Mouse (Mus musculus): ENCODE results near the gene Ak7. TPM values are rescaled to one million over a fixed set of nuclear protein-coding genes. Genes with fewer than 3 reads are reported as not detected.

The Ak7 gene
- polyA plus RNA-seq, 1 experiment from 2014 or later = 0.30 TPM

- Histone ChIP-seq H3K27me3 (ENCODE audit: control insufficient read depth, insufficient read depth, low read length) (no peaks in the 10 kb centered on the region), H3K36me3 (ENCODE audit: control insufficient read depth, insufficient read depth, low read length) (peaks cover 3% of the 10 kb centered on the region; the same call in 1 of the 2 replicates), H3K9me3 (ENCODE audit: control insufficient read depth, low read depth, low read length) (no peaks in the 10 kb centered on the region), H3K4me3 (ENCODE audit: low read depth, low read length) (no peak overlapping the region), H3K4me1 (ENCODE audit: control insufficient read depth, insufficient read depth, low read length) (peaks cover 15% of the 10 kb centered on the region; the same call in 1 of the 2 replicates), H3K9ac (replicated peaks; ENCODE audit: low read depth, low read length) (no peak overlapping the region), H3K27ac (ENCODE audit: low read length) (no peak overlapping the region), H3K4me2 (replicated peaks; ENCODE audit: low read depth, low read length) (no peak overlapping the region)
- no peak for ATAC-seq (ENCODE audit: insufficient number of reproducible peaks, insufficient read depth, low FRiP score, low read depth)
- 81% methylated on average over 4 of the region's 4 CpGs for WGBS
These were observed 18.4 kb upstream of the Ak7 start for GRCm38 (mm10) chr12:105687416-105687815.

GRCm38 (mm10) chr12:105688546-105688945 lies 17.2 kb upstream of the Ak7 start:
- WGBS = 84% methylated on average over 3 of the region's 4 CpGs
- no peak overlapping the region for H3K27ac ChIP-seq (ENCODE audit: low read length)
- ATAC-seq (ENCODE audit: insufficient number of reproducible peaks, insufficient read depth, low FRiP score, low read depth) = no peak

GRCm38 (mm10) chr12:105689435-105689834 lies 16.3 kb upstream of the Ak7 start:
- Histone ChIP-seq H3K4me3 (ENCODE audit: low read depth, low read length) (no peak overlapping the region), H3K9me3 (ENCODE audit: control insufficient read depth, low read depth, low read length) (no peaks in the 10 kb centered on the region), H3K4me1 (ENCODE audit: control insufficient read depth, insufficient read depth, low read length) (peaks cover 8% of the 10 kb centered on the region; the same call in 1 of the 2 replicates), H3K27me3 (ENCODE audit: control insufficient read depth, insufficient read depth, low read length) (no peaks in the 10 kb centered on the region), H3K9ac (replicated peaks; ENCODE audit: low read depth, low read length) (no peak overlapping the region), H3K4me2 (replicated peaks; ENCODE audit: low read depth, low read length) (no peak overlapping the region), H3K27ac (ENCODE audit: low read length) (no peak overlapping the region), H3K36me3 (ENCODE audit: control insufficient read depth, insufficient read depth, low read length) (peaks cover 3% of the 10 kb centered on the region; the same call in 1 of the 2 replicates)
- 94% methylated on average over 13 of the region's 13 CpGs for WGBS
- no peak for ATAC-seq (ENCODE audit: insufficient number of reproducible peaks, insufficient read depth, low FRiP score, low read depth)

More at GRCm38 (mm10) chr12:105688546-105688945, 17.2 kb upstream of the Ak7 start:
- Histone ChIP-seq H3K4me2 (replicated peaks; ENCODE audit: low read depth, low read length) (no peak overlapping the region), H3K4me1 (ENCODE audit: control insufficient read depth, insufficient read depth, low read length) (peaks cover 11% of the 10 kb centered on the region; the same call in 1 of the 2 replicates), H3K4me3 (ENCODE audit: low read depth, low read length) (no peak overlapping the region), H3K36me3 (ENCODE audit: control insufficient read depth, insufficient read depth, low read length) (peaks cover 3% of the 10 kb centered on the region; the same call in 1 of the 2 replicates), H3K27me3 (ENCODE audit: control insufficient read depth, insufficient read depth, low read length) (no peaks in the 10 kb centered on the region), H3K9ac (replicated peaks; ENCODE audit: low read depth, low read length) (no peak overlapping the region), H3K9me3 (ENCODE audit: control insufficient read depth, low read depth, low read length) (no peaks in the 10 kb centered on the region)

- Histone ChIP-seq H3K9me3 (ENCODE audit: control insufficient read depth, low read depth, low read length) (no peaks in the 10 kb centered on the region), H3K27ac (ENCODE audit: low read length) (no peak overlapping the region), H3K4me3 (ENCODE audit: low read depth, low read length) (no peak overlapping the region), H3K4me2 (replicated peaks; ENCODE audit: low read depth, low read length) (no peak overlapping the region), H3K27me3 (ENCODE audit: control insufficient read depth, insufficient read depth, low read length) (no peaks in the 10 kb centered on the region), H3K4me1 (ENCODE audit: control insufficient read depth, insufficient read depth, low read length) (no peaks in the 10 kb centered on the region), H3K36me3 (ENCODE audit: control insufficient read depth, insufficient read depth, low read length) (peaks cover 3% of the 10 kb centered on the region; the same call in 1 of the 2 replicates), H3K9ac (replicated peaks; ENCODE audit: low read depth, low read length) (no peak overlapping the region)
- 90% methylated on average over 2 of the region's 2 CpGs for WGBS
- no peak for ATAC-seq (ENCODE audit: insufficient number of reproducible peaks, insufficient read depth, low FRiP score, low read depth)
These were observed 11.8 kb upstream of the Ak7 start for GRCm38 (mm10) chr12:105694021-105694420.

GRCm38 (mm10) chr12:105695848-105696247 lies 9.9 kb upstream of the Ak7 start:
- no peak overlapping the region for H3K27ac ChIP-seq (ENCODE audit: low read length)
- no peak overlapping the region for H3K4me2 ChIP-seq (replicated peaks; ENCODE audit: low read depth, low read length)
- H3K27me3 ChIP-seq (ENCODE audit: control insufficient read depth, insufficient read depth, low read length) = no peaks in the 10 kb centered on the region
- ATAC-seq (ENCODE audit: insufficient number of reproducible peaks, insufficient read depth, low FRiP score, low read depth) = no peak
- no peaks in the 10 kb centered on the region for H3K4me1 ChIP-seq (ENCODE audit: control insufficient read depth, insufficient read depth, low read length)
- no peaks in the 10 kb centered on the region for H3K9me3 ChIP-seq (ENCODE audit: control insufficient read depth, low read depth, low read length)
- H3K9ac ChIP-seq (replicated peaks; ENCODE audit: low read depth, low read length) = no peak overlapping the region
- H3K36me3 ChIP-seq (ENCODE audit: control insufficient read depth, insufficient read depth, low read length) = peaks cover 2% of the 10 kb centered on the region; the same call in 1 of the 2 replicates
- WGBS = 81% methylated on average over 7 of the region's 7 CpGs
- H3K4me3 ChIP-seq (ENCODE audit: low read depth, low read length) = no peak overlapping the region

- H3K27me3 ChIP-seq (ENCODE audit: control insufficient read depth, insufficient read depth, low read length) = no peaks in the 10 kb centered on the region
- no peak overlapping the region for H3K4me2 ChIP-seq (replicated peaks; ENCODE audit: low read depth, low read length)
- H3K9me3 ChIP-seq (ENCODE audit: control insufficient read depth, low read depth, low read length) = no peaks in the 10 kb centered on the region
- H3K36me3 ChIP-seq (ENCODE audit: control insufficient read depth, insufficient read depth, low read length) = peaks cover 2% of the 10 kb centered on the region; the same call in 1 of the 2 replicates
- no peak for ATAC-seq (ENCODE audit: insufficient number of reproducible peaks, insufficient read depth, low FRiP score, low read depth)
- no peaks in the 10 kb centered on the region for H3K4me1 ChIP-seq (ENCODE audit: control insufficient read depth, insufficient read depth, low read length)
- no peak overlapping the region for H3K9ac ChIP-seq (replicated peaks; ENCODE audit: low read depth, low read length)
- 90% methylated on average over 8 of the region's 8 CpGs for WGBS
- H3K27ac ChIP-seq (ENCODE audit: low read length) = no peak overlapping the region
- no peak overlapping the region for H3K4me3 ChIP-seq (ENCODE audit: low read depth, low read length)
These were observed 8.5 kb upstream of the Ak7 start for GRCm38 (mm10) chr12:105697104-105697780.

- H3K4me1 ChIP-seq (ENCODE audit: control insufficient read depth, insufficient read depth, low read length) = peaks cover 2% of the 10 kb centered on the region; the same call in 1 of the 2 replicates
- no peak overlapping the region for H3K4me2 ChIP-seq (replicated peaks; ENCODE audit: low read depth, low read length)
- H3K9ac ChIP-seq (replicated peaks; ENCODE audit: low read depth, low read length) = no peak overlapping the region
- H3K27me3 ChIP-seq (ENCODE audit: control insufficient read depth, insufficient read depth, low read length) = no peaks in the 10 kb centered on the region
- peaks cover 2% of the 10 kb centered on the region; the same call in 1 of the 2 replicates for H3K36me3 ChIP-seq (ENCODE audit: control insufficient read depth, insufficient read depth, low read length)
- no peak for ATAC-seq (ENCODE audit: insufficient number of reproducible peaks, insufficient read depth, low FRiP score, low read depth)
- H3K9me3 ChIP-seq (ENCODE audit: control insufficient read depth, low read depth, low read length) = no peaks in the 10 kb centered on the region
- H3K27ac ChIP-seq (ENCODE audit: low read length) = no peak overlapping the region
- WGBS = 94% methylated on average over 12 of the region's 12 CpGs
- H3K4me3 ChIP-seq (ENCODE audit: low read depth, low read length) = no peak overlapping the region
These were observed 5.3 kb upstream of the Ak7 start for GRCm38 (mm10) chr12:105700433-105700832.

GRCm38 (mm10) chr12:105718616-105719015 lies 12.8 kb downstream of the Ak7 start:
- Histone ChIP-seq H3K9me3 (ENCODE audit: control insufficient read depth, low read depth, low read length) (no peaks in the 10 kb centered on the region), H3K27me3 (ENCODE audit: control insufficient read depth, insufficient read depth, low read length) (no peaks in the 10 kb centered on the region)
- 56% methylated on average over 17 of the region's 17 CpGs for WGBS

More at GRCm38 (mm10) chr12:105718616-105719015, 12.8 kb downstream of the Ak7 start:
- Histone ChIP-seq H3K4me3 (ENCODE audit: low read depth, low read length) (no peak overlapping the region), H3K27ac (ENCODE audit: low read length) (no peak overlapping the region), H3K4me2 (replicated peaks; ENCODE audit: low read depth, low read length) (no peak overlapping the region), H3K36me3 (ENCODE audit: control insufficient read depth, insufficient read depth, low read length) (no peaks in the 10 kb centered on the region), H3K4me1 (ENCODE audit: control insufficient read depth, insufficient read depth, low read length) (no peaks in the 10 kb centered on the region), H3K9ac (replicated peaks; ENCODE audit: low read depth, low read length) (no peak overlapping the region)
- no peak for ATAC-seq (ENCODE audit: insufficient number of reproducible peaks, insufficient read depth, low FRiP score, low read depth)
